Mouse (Mus musculus): ENCODE data around the gene Gnb1l. TPM values are rescaled to one million over a fixed set of nuclear protein-coding genes. Genes with fewer than 3 reads are reported as not detected.

Gene Gnb1l
- polyA plus RNA-seq, 1 experiment from 2014 or later = 20.9 TPM

DNA sequence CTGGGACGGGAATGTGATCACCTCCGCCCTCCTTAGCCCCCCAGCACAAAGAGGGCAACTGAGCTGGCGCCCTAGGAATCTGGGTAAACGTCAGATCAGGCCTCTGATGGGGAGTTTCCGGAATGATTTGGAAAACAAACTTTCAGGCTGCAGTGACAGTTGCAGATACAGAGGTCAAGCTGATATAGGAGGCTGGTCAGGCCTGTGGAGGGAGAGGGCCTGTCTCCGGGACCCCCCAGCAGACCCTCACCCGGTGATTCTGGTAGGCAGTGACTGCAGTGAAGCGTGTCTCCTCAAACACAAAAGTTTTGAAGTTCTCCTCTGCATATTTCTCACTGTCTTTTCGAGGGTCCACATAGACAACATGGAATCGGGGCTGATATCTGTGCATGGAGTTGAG lies 84.7 kb downstream of the Gnb1l start:
- Histone ChIP-seq H3K4me3 (peak overlapping the region; percentile 40; the same call in 1 of the 2 replicates), H3K36me3 (no peaks in the 10 kb centered on the region), H3K27me3 (peaks cover 96% of the 10 kb centered on the region), H3K9me3 (no peaks in the 10 kb centered on the region), H3K9ac (no peak overlapping the region), H3K27ac (no peak overlapping the region), H3K4me1 (peaks cover 48% of the 10 kb centered on the region), H3K4me2 (no peak overlapping the region)
- no peak for ATAC-seq (ENCODE audit: insufficient number of reproducible peaks, low FRiP score, low TSS enrichment, low read depth)
- 51% methylated on average over 10 of the region's 10 CpGs for WGBS

- no peak overlapping the region for H3K4me2 ChIP-seq
- no peak overlapping the region for H3K9ac ChIP-seq
- no peak for ATAC-seq (ENCODE audit: insufficient number of reproducible peaks, low FRiP score, low TSS enrichment, low read depth)
- H3K27ac ChIP-seq = no peak overlapping the region
- peak overlapping the region; percentile 51; the same call in 1 of the 2 replicates for H3K4me3 ChIP-seq
- WGBS = 48% methylated on average over 10 of the region's 10 CpGs
- peaks cover 97% of the 10 kb centered on the region for H3K27me3 ChIP-seq
- H3K36me3 ChIP-seq = no peaks in the 10 kb centered on the region
- peaks cover 51% of the 10 kb centered on the region for H3K4me1 ChIP-seq
- H3K9me3 ChIP-seq = no peaks in the 10 kb centered on the region
Observed at GRCm38 (mm10) chr16:18583673-18584357, 85.3 kb downstream of the Gnb1l start.

DNA sequence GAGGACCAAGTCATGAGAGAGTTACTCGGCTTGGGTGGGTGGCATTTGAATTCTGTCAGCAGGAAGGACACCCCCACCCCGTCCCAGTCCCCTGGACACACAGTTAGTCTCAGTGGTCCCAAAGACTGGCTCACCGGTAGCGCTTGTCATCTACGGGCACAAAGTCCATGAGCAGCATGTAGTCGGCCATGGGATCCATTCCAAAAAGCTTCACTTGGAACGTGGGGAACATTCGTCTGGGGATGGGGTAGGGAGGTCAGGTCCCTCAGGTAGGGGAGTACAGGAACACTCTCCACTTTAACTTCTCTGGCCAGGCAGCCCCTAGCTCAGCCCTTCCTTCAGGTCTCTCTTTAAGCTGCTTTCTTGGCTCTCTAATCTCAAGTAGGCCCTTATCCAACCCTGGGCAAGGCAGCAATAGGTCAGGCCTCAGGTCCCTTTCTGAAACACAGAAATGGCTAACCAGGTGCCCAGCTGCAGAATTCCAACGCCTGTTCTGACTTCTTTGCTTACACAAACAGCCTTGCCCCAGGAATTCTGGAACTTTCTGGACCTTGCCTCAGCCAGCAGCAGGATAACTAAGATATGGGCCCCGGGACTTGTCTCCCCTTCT lies 86.5 kb downstream of the Gnb1l start:
- no peak overlapping the region for H3K9ac ChIP-seq
- no peak for ATAC-seq (ENCODE audit: insufficient number of reproducible peaks, low FRiP score, low TSS enrichment, low read depth)
- 43% methylated on average over 10 of the region's 10 CpGs for WGBS

DNA sequence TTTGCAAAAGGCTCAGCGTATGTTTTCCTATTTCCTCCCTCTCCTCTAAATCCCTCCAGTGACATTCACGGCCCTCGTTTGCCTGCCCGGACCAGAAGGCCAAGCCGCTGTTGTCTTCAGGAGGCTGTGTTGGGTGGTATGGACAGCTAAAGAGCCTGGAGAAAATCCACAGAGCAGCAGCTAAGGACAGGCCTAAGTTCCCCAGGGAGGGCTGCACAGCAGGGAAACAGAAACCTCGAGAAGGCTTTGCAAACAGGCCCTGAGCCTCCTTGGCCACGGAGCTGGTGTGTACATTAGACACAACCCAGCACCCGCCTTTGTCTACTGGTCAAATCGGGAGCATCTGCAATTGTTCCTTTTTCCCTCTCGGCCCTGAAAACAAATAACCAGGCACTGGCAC lies 87.2 kb downstream of the Gnb1l start:
- peak overlapping the region; percentile 88 for H3K4me2 ChIP-seq
- H3K4me3 ChIP-seq = peak overlapping the region; percentile 51
- 27% methylated on average over 10 of the region's 10 CpGs for WGBS
- peaks cover 62% of the 10 kb centered on the region for H3K4me1 ChIP-seq
- peaks cover 100% of the 10 kb centered on the region for H3K27me3 ChIP-seq
- no peaks in the 10 kb centered on the region for H3K36me3 ChIP-seq
- no peak overlapping the region for H3K9ac ChIP-seq
- no peaks in the 10 kb centered on the region for H3K9me3 ChIP-seq
- ATAC-seq (ENCODE audit: insufficient number of reproducible peaks, low FRiP score, low TSS enrichment, low read depth) = no peak
- H3K27ac ChIP-seq = no peak overlapping the region

More for the DNA sequence above, 86.5 kb downstream of the Gnb1l start:
- H3K36me3 ChIP-seq = no peaks in the 10 kb centered on the region
- H3K4me2 ChIP-seq = peak overlapping the region; percentile 88
- H3K27me3 ChIP-seq = peaks cover 100% of the 10 kb centered on the region
- H3K27ac ChIP-seq = no peak overlapping the region
- peaks cover 56% of the 10 kb centered on the region for H3K4me1 ChIP-seq
- H3K9me3 ChIP-seq = no peaks in the 10 kb centered on the region
- peak overlapping the region; percentile 51 for H3K4me3 ChIP-seq

DNA sequence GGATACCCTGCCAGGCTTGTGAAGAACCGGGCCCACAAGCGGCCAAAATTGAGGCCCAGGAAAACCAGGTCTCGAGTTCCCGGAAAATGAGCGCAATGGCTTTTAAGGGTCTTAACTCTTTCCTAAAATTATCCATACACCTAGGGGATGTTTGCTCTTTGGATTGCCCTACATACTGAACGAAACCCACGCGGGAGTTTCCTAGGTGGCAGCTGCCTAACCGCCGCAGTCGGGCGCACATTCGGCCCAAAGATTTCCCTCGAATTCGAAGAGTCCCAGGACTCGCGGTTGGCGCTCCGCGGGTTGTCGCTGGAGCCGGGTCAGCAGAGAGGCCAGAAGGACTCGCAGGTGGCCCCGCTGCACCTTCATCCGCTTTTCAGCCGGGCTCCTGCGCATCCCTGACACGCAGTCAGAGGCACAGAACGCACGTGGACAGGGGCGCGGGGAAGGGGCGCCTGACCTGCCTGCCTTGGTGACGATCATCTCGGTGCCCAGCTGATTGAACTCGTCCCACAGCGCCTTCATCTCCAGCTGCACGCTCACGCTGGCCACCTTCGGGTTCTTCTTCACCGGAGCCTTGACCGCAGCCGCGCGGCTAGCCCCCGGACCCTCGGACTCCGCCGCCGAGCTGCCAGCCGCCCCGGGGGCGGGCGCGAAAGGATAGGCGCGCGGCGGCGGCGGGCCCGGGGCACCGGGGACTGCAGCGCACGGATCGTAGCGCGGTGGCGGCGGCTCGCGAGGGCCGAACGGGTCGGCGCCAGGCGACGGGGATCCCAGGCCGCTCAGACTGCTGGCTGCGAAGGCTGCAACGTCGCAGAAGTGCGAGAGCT lies 87.8 kb downstream of the Gnb1l start:
- peaks cover 63% of the 10 kb centered on the region for H3K4me1 ChIP-seq
- H3K36me3 ChIP-seq = no peaks in the 10 kb centered on the region
- ATAC-seq (ENCODE audit: insufficient number of reproducible peaks, low FRiP score, low TSS enrichment, low read depth) = no peak
- H3K4me3 ChIP-seq = peak overlapping the region; percentile 51
- H3K9me3 ChIP-seq = no peaks in the 10 kb centered on the region
- H3K27ac ChIP-seq = peak overlapping the region; percentile 57; the same call in 1 of the 2 replicates
- H3K27me3 ChIP-seq = peaks cover 100% of the 10 kb centered on the region
- peak overlapping the region; percentile 39 for H3K9ac ChIP-seq
- H3K4me2 ChIP-seq = peak overlapping the region; percentile 88
- WGBS = 4% methylated on average over 70 of the region's 83 CpGs

DNA sequence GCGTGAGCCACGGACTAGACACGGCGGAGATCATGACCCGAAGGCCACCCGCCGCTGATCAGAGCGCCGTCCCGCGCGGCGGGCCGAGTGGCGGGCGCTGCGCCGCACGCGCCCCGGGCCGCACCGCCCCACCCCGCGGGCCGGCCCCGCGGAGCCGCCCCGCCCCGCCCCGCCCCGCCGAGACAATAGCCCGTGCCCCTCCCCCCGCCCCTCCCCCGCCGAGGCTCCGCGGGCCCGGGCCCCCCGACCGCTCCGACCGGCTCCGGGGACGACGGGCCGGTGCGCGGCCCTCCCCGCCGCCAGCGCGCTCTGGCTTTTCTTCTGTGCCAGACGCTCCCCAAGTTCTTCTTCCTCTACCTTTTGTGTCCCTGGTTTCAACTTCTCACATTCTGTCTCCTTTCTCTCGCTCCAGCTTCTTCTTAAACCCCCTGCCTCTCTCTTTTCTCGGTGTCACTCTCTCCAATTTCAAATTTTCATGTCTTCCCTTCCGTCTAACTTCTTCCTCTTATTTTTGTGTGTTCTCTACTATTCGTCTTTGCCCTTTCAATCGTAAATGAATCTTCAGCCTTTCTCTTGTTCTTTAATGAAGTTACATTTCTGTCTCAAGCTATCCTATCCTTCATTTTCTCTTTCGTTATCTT lies 88.5 kb downstream of the Gnb1l start:
- ATAC-seq (ENCODE audit: insufficient number of reproducible peaks, low FRiP score, low TSS enrichment, low read depth) = no peak
- H3K9me3 ChIP-seq = no peaks in the 10 kb centered on the region
- H3K4me2 ChIP-seq = peak overlapping the region; percentile 88
- WGBS = 2% methylated on average over 42 of the region's 62 CpGs
- H3K27me3 ChIP-seq = peaks cover 100% of the 10 kb centered on the region
- H3K36me3 ChIP-seq = no peaks in the 10 kb centered on the region
- H3K9ac ChIP-seq = peak overlapping the region; percentile 39
- H3K4me3 ChIP-seq = peak overlapping the region; percentile 51
- H3K27ac ChIP-seq = peak overlapping the region; percentile 57; the same call in 1 of the 2 replicates
- peaks cover 63% of the 10 kb centered on the region for H3K4me1 ChIP-seq

DNA sequence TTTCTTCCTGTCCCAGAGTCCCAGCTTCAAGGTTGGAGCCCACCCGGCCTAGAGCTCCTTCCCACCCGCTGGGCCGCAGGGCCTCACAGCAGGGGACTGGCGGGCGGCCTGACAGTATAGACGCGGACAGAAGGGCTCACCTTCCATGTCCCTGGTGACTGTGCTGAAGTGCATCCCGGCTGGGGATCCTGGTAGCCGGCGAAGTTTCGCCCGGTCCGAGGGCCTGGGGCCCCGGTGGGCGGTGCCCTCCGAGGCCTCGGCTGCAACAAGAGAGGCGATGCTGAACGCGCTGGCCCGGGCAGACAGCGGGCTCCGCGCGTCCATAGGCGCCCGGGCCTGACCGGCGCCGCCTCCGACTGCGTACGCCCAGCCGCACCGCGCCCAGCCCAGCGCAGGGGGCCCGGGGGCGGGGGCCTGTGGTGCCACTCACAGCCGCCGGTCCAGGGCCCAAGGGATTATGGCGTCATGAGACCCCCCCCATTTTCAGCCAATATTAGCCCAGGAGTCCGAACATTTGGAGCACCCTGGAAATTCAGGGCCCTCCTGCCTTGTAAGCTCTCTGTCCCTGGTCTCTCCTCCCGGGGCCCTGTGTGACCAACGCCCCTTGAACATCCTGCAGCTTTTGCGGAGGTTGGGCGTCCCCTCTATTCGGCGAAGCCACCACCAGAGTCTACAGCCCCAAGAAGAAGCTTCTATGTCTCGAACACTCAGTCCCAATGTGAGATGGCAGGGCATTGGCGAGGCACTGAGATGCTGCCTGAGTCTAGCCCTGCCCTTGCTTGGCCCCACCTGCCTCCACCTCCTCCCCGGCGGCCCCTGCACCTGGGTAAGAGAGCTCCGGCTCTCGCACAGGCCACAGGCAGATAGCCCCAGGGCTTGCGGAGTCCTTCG lies 89.6 kb downstream of the Gnb1l start:
- Histone ChIP-seq H3K27me3 (peaks cover 96% of the 10 kb centered on the region), H3K4me1 (peaks cover 53% of the 10 kb centered on the region), H3K4me2 (peak overlapping the region; percentile 88), H3K9ac (no peak overlapping the region), H3K36me3 (no peaks in the 10 kb centered on the region), H3K27ac (no peak overlapping the region), H3K9me3 (no peaks in the 10 kb centered on the region), H3K4me3 (peak overlapping the region; percentile 51)
- ATAC-seq (ENCODE audit: insufficient number of reproducible peaks, low FRiP score, low TSS enrichment, low read depth) = peak; percentile 18; the same call in 1 of the 2 replicates
- WGBS = 6% methylated on average over 57 of the region's 57 CpGs

DNA sequence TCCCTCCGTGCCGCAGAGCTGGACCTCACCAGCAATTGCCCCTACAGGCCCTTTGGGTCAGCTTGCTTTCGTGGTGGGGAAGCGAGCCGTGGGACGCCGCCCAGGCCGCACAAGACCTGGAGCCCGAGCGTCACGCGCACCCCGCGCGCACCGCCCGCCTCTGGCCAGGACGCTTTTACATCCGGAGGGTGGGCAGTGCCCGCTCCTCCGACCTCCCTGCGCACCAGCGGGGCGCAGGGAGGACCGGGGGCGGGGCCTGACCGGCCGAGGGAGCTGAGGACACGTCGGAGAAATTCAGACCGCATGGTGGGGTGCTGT lies 90.2 kb downstream of the Gnb1l start:
- Histone ChIP-seq H3K36me3 (no peaks in the 10 kb centered on the region), H3K4me1 (peaks cover 53% of the 10 kb centered on the region), H3K27me3 (peaks cover 96% of the 10 kb centered on the region), H3K4me3 (peak overlapping the region; percentile 51; the same call in 1 of the 2 replicates), H3K9me3 (no peaks in the 10 kb centered on the region), H3K4me2 (peak overlapping the region; percentile 88), H3K27ac (no peak overlapping the region), H3K9ac (no peak overlapping the region)
- WGBS = 16% methylated on average over 31 of the region's 31 CpGs
- no peak for ATAC-seq (ENCODE audit: insufficient number of reproducible peaks, low FRiP score, low TSS enrichment, low read depth)

DNA sequence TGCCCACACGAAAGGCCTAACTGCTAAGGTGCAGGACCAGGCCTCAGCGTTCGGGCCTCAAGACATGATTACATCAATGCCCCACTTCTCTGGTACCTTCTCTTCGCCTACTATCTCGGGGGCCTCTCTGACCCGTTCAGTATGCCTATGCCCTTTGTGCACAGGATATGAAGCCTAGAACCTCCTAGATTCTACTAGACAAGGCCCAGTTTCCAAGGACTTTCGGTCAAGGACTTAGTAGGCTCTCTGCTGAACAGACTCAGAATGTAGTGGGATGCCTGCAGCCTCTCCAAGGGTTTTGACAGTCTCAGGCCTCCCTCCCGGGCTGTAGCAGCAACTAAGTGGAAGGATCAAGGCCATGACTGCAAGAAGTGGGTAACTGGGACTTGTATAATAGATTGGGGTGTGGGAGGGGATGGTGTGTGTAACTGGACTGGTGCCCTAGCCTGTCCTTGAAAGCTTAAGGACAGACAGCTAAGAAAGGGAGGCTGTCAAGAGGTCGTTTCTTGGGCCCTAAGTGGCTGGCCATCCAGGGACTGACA lies 90.6 kb downstream of the Gnb1l start:
- no peak overlapping the region for H3K4me3 ChIP-seq

GRCm38 (mm10) chr16:18589804-18590790 lies 91.6 kb downstream of the Gnb1l start, which contains the start of gene Tbx1:
Gene Tbx1 (minus strand): TSS chr16:18590671.
- Histone ChIP-seq H3K27me3 (peaks cover 87% of the 10 kb centered on the region), H3K4me3 (peak within 1 kb of the TSS; percentile 33), H3K36me3 (no peaks in the 10 kb centered on the region)

More for the DNA sequence above, 90.6 kb downstream of the Gnb1l start:
- no peaks in the 10 kb centered on the region for H3K9me3 ChIP-seq
- no peak overlapping the region for H3K27ac ChIP-seq
- H3K9ac ChIP-seq = no peak overlapping the region
- H3K36me3 ChIP-seq = no peaks in the 10 kb centered on the region
- peaks cover 96% of the 10 kb centered on the region for H3K27me3 ChIP-seq
- no peak for ATAC-seq (ENCODE audit: insufficient number of reproducible peaks, low FRiP score, low TSS enrichment, low read depth)
- 45% methylated on average over 9 of the region's 9 CpGs for WGBS
- peak overlapping the region; percentile 88; the same call in 1 of the 2 replicates for H3K4me2 ChIP-seq
- H3K4me1 ChIP-seq = peaks cover 53% of the 10 kb centered on the region

More at GRCm38 (mm10) chr16:18589804-18590790, 91.6 kb downstream of the Gnb1l start, which contains the start of gene Tbx1:
- no peak for ATAC-seq (ENCODE audit: insufficient number of reproducible peaks, low FRiP score, low TSS enrichment, low read depth)
- Histone ChIP-seq H3K9ac (peak within 1 kb of the TSS; percentile 17; the same call in 1 of the 2 replicates), H3K4me1 (peaks cover 53% of the 10 kb centered on the region), H3K4me2 (peak within 1 kb of the TSS; percentile 51), H3K27ac (no peak within 1 kb of the TSS), H3K9me3 (no peaks in the 10 kb centered on the region)
- whole genome bisulfite sequencing = 8% methylated on average over 48 of the region's 48 CpGs
